Mouse (Mus musculus) adrenal gland, postnatal 0 days (tissue): ENCODE measurements around the gene Scn5a. TPM values are rescaled to one million over a fixed set of nuclear protein-coding genes. Genes with fewer than 3 reads are reported as not detected.

ENCODE experiments used
- polyA plus RNA-seq: library from polyadenylated mRNA; unstranded; fragments of >200 nt; fragmentation: Nextera tagmentation; extraction: Ambion mirVana; gene quantifications from 2 replicates; pipeline ENCODE4 v1.2.1, GENCODE M21; 2015

Gene Scn5a
- 0.08 and 0.14 TPM in 2 replicates for polyA plus RNA-seq

GRCm38 (mm10) chr9:119578636-119579438, at the start of gene Scn5a:
Gene Scn5a, minus strand, starts transcription at chr9:119579016.

GRCm38 (mm10) chr9:119444738-119445429, 133.9 kb downstream of the Scn5a start, which contains the start of gene Exog:
Gene Exog, plus strand, starts transcription at chr9:119444943.

Other genes with a start within 250 kb of the Scn5a start
- gene Acaa1a, start 239.3 kb downstream of the Scn5a start, polyA plus RNA-seq: 92.9 and 125 TPM in 2 replicates
- 34.7 and 35.9 TPM in 2 replicates for gene Myd88, start 237.6 kb downstream of the Scn5a start, polyA plus RNA-seq
- 2.1 and 3.4 TPM in 2 replicates for gene Xylb, start 221.6 kb downstream of the Scn5a start, polyA plus RNA-seq
- gene Slc22a14, start 213.5 kb downstream of the Scn5a start, polyA plus RNA-seq: 0.36 and 0.50 TPM in 2 replicates
- 10.6 and 16.6 TPM in 2 replicates for gene Acvr2b, start 176.9 kb downstream of the Scn5a start, polyA plus RNA-seq
- 6.9 and 7.5 TPM in 2 replicates for gene Exog, start 134.1 kb downstream of the Scn5a start, polyA plus RNA-seq
- gene Scn10a, start 140.3 kb upstream of the Scn5a start, polyA plus RNA-seq: 0.12 and 0.16 TPM in 2 replicates
- gene Scn11a, start 246.4 kb upstream of the Scn5a start, polyA plus RNA-seq: 0.03 TPM in 2 replicates